Mouse (Mus musculus) midbrain, embryonic 11.5 days (tissue): ENCODE data around the gene Gm13288. TPM values are rescaled to one million over a fixed set of nuclear protein-coding genes. Genes with fewer than 3 reads are reported as not detected.
"Not testable (repeated sequence)": the region's sequence is repeated elsewhere in the genome, so short reads cannot be mapped to it uniquely, and the experiment has no call there.

Experiments used
- ATAC-seq: fragments of 200-750 bp; cut with Nextera tagmentation; 2 replicates; pipeline ENCODE4 v1.8.0; 2017; ENCODE audit warnings: moderate TSS enrichment, moderate library complexity; ENCODE audit not compliant: low FRiP score
- DNase-seq: peaks from one replicate; pipeline ENCODE4 v3.0.0; 2015; ENCODE audit warnings: low spot score; ENCODE audit errors: missing footprints
- H3K27ac ChIP-seq: fragments of 300-500 bp; sonication (generic); 2 replicates; pipeline ENCODE4 v1.5.1; 2014; ENCODE audit warnings: low read depth, low read length
- H3K27me3 ChIP-seq: fragments of 300-500 bp; sonication (generic); 2 replicates; pipeline ENCODE4 v1.6.1; 2014; ENCODE audit warnings: mild to moderate bottlenecking, low read length, moderate library complexity, mixed read lengths; ENCODE audit not compliant: control insufficient read depth, insufficient read depth
- H3K36me3 ChIP-seq: fragments of 300-500 bp; sonication (generic); 2 replicates; pipeline ENCODE4 v1.6.1; 2014; ENCODE audit warnings: mild to moderate bottlenecking, low read length, moderate library complexity, mixed read lengths; ENCODE audit not compliant: control insufficient read depth, insufficient read depth
- H3K4me1 ChIP-seq: fragments of 300-500 bp; sonication (generic); 2 replicates; pipeline ENCODE4 v1.6.1; 2014; ENCODE audit warnings: low read length; ENCODE audit not compliant: control insufficient read depth, insufficient read depth
- H3K4me2 ChIP-seq: fragments of 300-500 bp; sonication (generic); 2 replicates; pipeline ENCODE4 v1.6.1; 2014; ENCODE audit warnings: mild to moderate bottlenecking, moderate library complexity
- H3K4me3 ChIP-seq: fragments of 300-500 bp; sonication (generic); 2 replicates; pipeline ENCODE4 v1.5.1; 2014; ENCODE audit warnings: low read depth, low read length
- H3K9ac ChIP-seq: fragments of 300-500 bp; sonication (generic); 2 replicates; pipeline ENCODE4 v1.6.1; 2014; ENCODE audit warnings: low read length
- H3K9me3 ChIP-seq: fragments of 300-500 bp; sonication (generic); 2 replicates; pipeline ENCODE4 v1.6.1; 2016; ENCODE audit warnings: low read length; ENCODE audit not compliant: control insufficient read depth
- WGBS: fragments of 180-500 bp; shearing (Covaris S2); extraction: QIAGEN DNeasy Blood & Tissue Kit; methylation state at CpG from one replicate; pipeline ENCODE4 v1.1.7; 2014; 5-methylcytosine and 5-hydroxymethylcytosine counted together
- polyA plus RNA-seq: library from polyadenylated mRNA; unstranded; fragments of >200 nt; fragmentation: Nextera tagmentation; extraction: Ambion mirVana; gene quantifications from 2 replicates; pipeline ENCODE4 v1.2.1, GENCODE M21; 2014

Gene Gm13288
- polyA plus RNA-seq, 1 experiment from 2014 or later: not detected

DNA sequence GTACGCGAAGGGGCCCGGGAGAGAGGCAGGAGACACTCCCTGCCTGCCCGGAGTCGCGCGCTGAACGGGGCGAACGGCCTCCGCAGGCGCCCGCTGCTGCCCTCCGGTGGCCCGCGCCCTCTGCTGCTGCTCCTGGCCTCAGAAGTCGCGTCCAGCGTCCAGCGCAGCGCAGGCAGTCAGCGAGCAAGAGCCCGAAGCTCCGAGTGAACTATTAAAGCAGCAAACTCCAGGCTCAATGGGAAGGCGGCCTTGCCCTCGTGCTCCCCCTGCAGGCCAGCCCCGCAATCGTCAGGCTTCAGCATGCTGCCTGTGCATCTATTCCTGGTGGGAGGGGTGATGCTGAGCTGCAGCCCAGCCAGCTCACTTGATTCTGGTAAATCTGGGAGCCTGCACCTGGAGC is 14.1 kb upstream of the Gm13288 start, which contains the start of gene Gm13278:
Gm13278 (plus strand) TSS at position 301 of the 400 bp plus-strand sequence.
- not testable (repeated sequence) for H3K27me3 ChIP-seq, DNase-seq, H3K4me2 ChIP-seq, H3K27ac ChIP-seq, H3K9ac ChIP-seq, ATAC-seq, H3K4me3 ChIP-seq, H3K9me3 ChIP-seq, H3K36me3 ChIP-seq, H3K4me1 ChIP-seq
- WGBS: no CpG with 5 or more reads among the region's 28 CpGs

DNA sequence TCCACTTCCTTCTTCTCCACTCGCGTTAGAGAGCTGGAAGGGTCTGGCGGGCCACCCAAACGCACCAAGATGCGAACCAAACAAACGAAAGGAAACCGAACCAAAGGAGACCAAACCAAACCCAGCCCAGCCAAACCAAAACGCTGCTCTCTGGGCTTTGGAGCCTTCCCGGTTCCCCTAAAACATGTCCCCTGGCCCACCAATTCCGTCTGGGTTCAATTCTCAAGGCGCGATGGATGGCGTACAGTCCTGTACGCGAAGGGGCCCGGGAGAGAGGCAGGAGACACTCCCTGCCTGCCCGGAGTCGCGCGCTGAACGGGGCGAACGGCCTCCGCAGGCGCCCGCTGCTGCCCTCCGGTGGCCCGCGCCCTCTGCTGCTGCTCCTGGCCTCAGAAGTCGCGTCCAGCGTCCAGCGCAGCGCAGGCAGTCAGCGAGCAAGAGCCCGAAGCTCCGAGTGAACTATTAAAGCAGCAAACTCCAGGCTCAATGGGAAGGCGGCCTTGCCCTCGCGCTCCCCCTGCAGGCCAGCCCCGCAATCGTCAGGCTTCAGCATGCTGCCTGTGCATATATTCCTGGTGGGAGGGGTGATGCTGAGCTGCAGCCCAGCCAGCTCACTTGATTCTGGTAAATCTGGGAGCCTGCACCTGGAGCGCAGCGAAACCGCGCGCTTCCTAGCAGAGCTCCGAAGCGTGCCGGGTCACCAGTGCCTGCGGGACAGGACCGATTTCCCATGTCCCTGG is 11.2 kb upstream of the Gm13288 start, which contains the start of gene Gm13275:
Gm13275 (plus strand) TSS at position 552 of the 740 bp plus-strand sequence.
- H3K27ac ChIP-seq, H3K9me3 ChIP-seq, H3K36me3 ChIP-seq, H3K27me3 ChIP-seq, ATAC-seq, H3K4me1 ChIP-seq, H3K9ac ChIP-seq, DNase-seq, H3K4me2 ChIP-seq, H3K4me3 ChIP-seq: not testable (repeated sequence)
- 0% methylated on average over 5 of the region's 52 CpGs for WGBS

DNA sequence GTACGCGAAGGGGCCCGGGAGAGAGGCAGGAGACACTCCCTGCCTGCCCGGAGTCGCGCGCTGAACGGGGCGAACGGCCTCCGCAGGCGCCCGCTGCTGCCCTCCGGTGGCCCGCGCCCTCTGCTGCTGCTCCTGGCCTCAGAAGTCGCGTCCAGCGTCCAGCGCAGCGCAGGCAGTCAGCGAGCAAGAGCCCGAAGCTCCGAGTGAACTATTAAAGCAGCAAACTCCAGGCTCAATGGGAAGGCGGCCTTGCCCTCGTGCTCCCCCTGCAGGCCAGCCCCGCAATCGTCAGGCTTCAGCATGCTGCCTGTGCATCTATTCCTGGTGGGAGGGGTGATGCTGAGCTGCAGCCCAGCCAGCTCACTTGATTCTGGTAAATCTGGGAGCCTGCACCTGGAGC is 8.2 kb upstream of the Gm13288 start, which contains the start of gene Gm13279:
Gm13279 (plus strand) TSS at position 301 of the 400 bp plus-strand sequence.
- not testable (repeated sequence) for H3K9me3 ChIP-seq, H3K4me3 ChIP-seq, H3K27me3 ChIP-seq, H3K4me1 ChIP-seq, H3K27ac ChIP-seq, H3K36me3 ChIP-seq, ATAC-seq, H3K4me2 ChIP-seq, H3K9ac ChIP-seq, DNase-seq
- WGBS: no CpG with 5 or more reads among the region's 28 CpGs

DNA sequence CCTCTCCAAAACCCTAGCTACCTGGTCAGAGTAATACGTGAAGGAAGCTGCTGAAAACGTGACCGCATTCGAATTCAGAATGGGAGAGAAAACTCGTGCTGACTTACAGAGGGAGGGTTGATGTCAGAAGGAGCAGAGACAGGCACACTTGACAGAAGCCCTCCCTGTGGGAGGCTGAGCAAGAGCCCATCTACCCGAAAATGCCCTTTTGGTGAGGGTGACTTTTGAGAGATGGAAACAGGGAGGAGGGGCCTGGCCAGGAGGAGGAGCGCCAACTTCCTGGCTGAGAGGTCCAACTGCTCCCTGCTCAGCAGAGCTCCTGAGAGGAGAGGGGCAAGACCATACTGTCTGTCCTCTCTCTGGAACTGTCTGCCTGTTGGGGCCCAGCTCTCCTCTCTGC is 6.0 kb upstream of the Gm13288 start, which contains the start of gene Gm13285:
Gm13285 (plus strand) TSS at position 301 of the 400 bp plus-strand sequence.
- H3K4me3 ChIP-seq, H3K27me3 ChIP-seq, H3K9ac ChIP-seq, ATAC-seq, H3K9me3 ChIP-seq, H3K4me1 ChIP-seq, DNase-seq, H3K36me3 ChIP-seq, H3K4me2 ChIP-seq, H3K27ac ChIP-seq: not testable (repeated sequence)
- WGBS: 7% methylated on average over 3 of the region's 7 CpGs

DNA sequence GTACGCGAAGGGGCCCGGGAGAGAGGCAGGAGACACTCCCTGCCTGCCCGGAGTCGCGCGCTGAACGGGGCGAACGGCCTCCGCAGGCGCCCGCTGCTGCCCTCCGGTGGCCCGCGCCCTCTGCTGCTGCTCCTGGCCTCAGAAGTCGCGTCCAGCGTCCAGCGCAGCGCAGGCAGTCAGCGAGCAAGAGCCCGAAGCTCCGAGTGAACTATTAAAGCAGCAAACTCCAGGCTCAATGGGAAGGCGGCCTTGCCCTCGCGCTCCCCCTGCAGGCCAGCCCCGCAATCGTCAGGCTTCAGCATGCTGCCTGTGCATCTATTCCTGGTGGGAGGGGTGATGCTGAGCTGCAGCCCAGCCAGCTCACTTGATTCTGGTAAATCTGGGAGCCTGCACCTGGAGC is 2.4 kb upstream of the Gm13288 start, which contains the start of gene Gm13287:
Gm13287 (plus strand) TSS at position 301 of the 400 bp plus-strand sequence.
- DNase-seq, H3K9me3 ChIP-seq, H3K4me1 ChIP-seq, H3K27me3 ChIP-seq, H3K9ac ChIP-seq, H3K36me3 ChIP-seq, ATAC-seq, H3K27ac ChIP-seq, H3K4me2 ChIP-seq, H3K4me3 ChIP-seq: not testable (repeated sequence)
- no CpG with 5 or more reads among the region's 29 CpGs for WGBS

DNA sequence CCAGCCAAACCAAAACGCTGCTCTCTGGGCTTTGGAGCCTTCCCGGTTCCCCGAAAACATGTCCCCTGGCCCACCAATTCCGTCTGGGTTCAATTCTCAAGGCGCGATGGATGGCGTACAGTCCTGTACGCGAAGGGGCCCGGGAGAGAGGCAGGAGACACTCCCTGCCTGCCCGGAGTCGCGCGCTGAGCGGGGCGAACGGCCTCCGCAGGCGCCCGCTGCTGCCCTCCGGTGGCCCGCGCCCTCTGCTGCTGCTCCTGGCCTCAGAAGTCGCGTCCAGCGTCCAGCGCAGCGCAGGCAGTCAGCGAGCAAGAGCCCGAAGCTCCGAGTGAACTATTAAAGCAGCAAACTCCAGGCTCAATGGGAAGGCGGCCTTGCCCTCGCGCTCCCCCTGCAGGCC is 430 bp downstream of the Gm13288 start:
- not testable (repeated sequence) for H3K4me2 ChIP-seq, H3K4me1 ChIP-seq, H3K27ac ChIP-seq, DNase-seq, H3K4me3 ChIP-seq, H3K9ac ChIP-seq, H3K27me3 ChIP-seq, ATAC-seq, H3K9me3 ChIP-seq, H3K36me3 ChIP-seq
- WGBS: 0% methylated on average over 11 of the region's 34 CpGs

DNA sequence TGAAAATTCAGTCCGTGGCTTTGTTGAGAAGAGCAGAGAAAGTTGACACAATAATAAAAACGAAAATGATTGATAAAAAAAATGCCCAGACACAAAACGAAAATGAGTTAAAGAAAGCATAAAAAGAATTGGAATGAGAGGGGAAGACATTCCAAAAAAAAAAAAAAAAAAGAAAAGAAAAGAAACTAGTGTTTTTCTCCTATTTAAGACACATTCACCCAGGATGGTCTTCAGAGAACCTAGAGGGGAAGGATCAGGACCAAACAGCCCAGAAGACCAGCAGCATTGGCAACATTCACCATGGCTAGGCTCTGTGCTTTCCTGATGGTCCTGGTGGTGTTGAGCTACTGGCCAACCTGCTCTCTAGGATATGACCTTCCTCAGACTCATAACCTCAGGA is 10.6 kb downstream of the Gm13288 start, which contains the start of gene Ifna7:
Ifna7 (plus strand) TSS at position 301 of the 400 bp plus-strand sequence.
- Histone ChIP-seq H3K27ac (no peak within 1 kb of the TSS), H3K4me1 (no peaks in the 10 kb centered on the region), H3K36me3 (no peaks in the 10 kb centered on the region), H3K4me2 (no peak within 1 kb of the TSS), H3K27me3 (no peaks in the 10 kb centered on the region), H3K9me3 (no peaks in the 10 kb centered on the region), H3K9ac (no peak within 1 kb of the TSS), H3K4me3 (no peak within 1 kb of the TSS)
- 61% methylated on average over 3 of the region's 3 CpGs for WGBS
- DNase-seq: no peak
- no peak for ATAC-seq

DNA sequence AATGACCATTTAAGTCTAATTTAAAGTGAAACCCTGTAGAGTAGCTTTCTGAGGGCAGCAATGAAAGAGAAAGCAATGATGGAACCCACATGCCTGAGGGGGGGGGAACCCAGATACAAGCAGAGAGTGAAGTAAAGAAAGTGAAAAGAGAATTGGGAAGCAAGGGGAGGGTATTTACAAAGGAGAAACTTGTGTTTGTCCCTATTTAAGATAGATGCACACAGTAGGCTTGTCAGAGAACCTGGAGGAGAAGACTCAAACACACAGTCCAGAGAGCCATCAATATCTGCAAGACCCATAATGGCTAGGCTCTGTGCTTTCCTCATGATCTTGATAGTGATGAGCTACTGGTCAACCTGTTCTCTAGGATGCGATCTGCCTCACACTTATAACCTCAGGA is 14.3 kb downstream of the Gm13288 start, which contains the start of gene Ifna11:
Ifna11 (plus strand) TSS at position 301 of the 400 bp plus-strand sequence.
- H3K27me3 ChIP-seq: no peaks in the 10 kb centered on the region
- WGBS: 78% methylated on average over 1 of the region's 1 CpGs
- H3K9ac ChIP-seq: no peak within 1 kb of the TSS
- H3K36me3 ChIP-seq: no peaks in the 10 kb centered on the region
- no peaks in the 10 kb centered on the region for H3K9me3 ChIP-seq
- no peak within 1 kb of the TSS for H3K4me2 ChIP-seq
- ATAC-seq (no peak), DNase-seq (no peak)
- no peak within 1 kb of the TSS for H3K4me3 ChIP-seq
- H3K4me1 ChIP-seq: no peaks in the 10 kb centered on the region
- H3K27ac ChIP-seq: no peak within 1 kb of the TSS

DNA sequence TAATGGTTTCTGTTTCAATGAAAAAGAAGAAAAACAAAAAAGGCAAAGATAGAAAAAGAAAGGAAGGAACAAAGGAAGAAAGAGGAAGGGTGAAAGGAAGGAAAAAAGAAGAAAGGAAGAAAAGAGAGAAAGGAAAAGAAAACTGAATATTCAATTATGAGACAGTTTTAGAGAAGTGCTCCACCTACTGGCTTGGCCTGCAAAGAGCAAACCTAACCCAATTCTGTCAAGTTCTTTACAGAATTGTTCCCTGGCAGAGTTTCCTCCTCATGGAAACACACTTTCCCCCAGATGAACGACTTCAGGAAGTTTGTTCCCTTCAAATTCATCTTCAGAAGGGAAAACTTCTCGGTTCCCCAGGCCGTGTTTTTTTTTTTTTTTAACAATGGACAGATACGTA is 17.7 kb downstream of the Gm13288 start:
- DNase-seq: no peak
- Histone ChIP-seq H3K4me2 (no peak overlapping the region), H3K27me3 (no peaks in the 10 kb centered on the region), H3K4me3 (no peak overlapping the region), H3K9me3 (no peaks in the 10 kb centered on the region), H3K36me3 (no peaks in the 10 kb centered on the region), H3K27ac (no peak overlapping the region), H3K4me1 (no peaks in the 10 kb centered on the region), H3K9ac (no peak overlapping the region)
- 30% methylated on average over 4 of the region's 4 CpGs for WGBS
- no peak for ATAC-seq
